Mouse (Mus musculus) stomach, postnatal 0 days (tissue): ENCODE results near the gene Dpm2. TPM values are rescaled to one million over a fixed set of nuclear protein-coding genes. Genes with fewer than 3 reads are reported as not detected.

Source experiments
- ATAC-seq: fragments of 200-750 bp; cut with Nextera tagmentation; 2 replicates; pipeline ENCODE4 v1.8.0; 2017; ENCODE audit not compliant: low FRiP score, low TSS enrichment
- DNase-seq: peaks from one replicate; pipeline ENCODE4 v3.0.0-alpha.2; 2016; ENCODE audit warnings: low spot score
- H3K27ac ChIP-seq: fragments of 300-500 bp; sonication (generic); replicated peaks from 2 replicates; pipeline ENCODE4 v1.5.1; 2014; ENCODE audit warnings: mild to moderate bottlenecking, control low read depth
- H3K27me3 ChIP-seq: fragments of 300-500 bp; sonication (generic); 2 replicates; pipeline ENCODE4 v1.6.1; 2014; ENCODE audit warnings: low read length; ENCODE audit not compliant: control insufficient read depth, insufficient read depth
- H3K36me3 ChIP-seq: fragments of 300-500 bp; sonication (generic); 2 replicates; pipeline ENCODE4 v1.6.1; 2014; ENCODE audit warnings: low read length, mixed read lengths; ENCODE audit not compliant: control insufficient read depth, insufficient read depth
- H3K4me1 ChIP-seq: fragments of 300-500 bp; sonication (generic); replicated peaks from 2 replicates; pipeline ENCODE4 v1.6.1; 2014; ENCODE audit warnings: antibody characterized with exemption; ENCODE audit not compliant: control insufficient read depth, insufficient read depth
- H3K4me2 ChIP-seq: fragments of 300-500 bp; sonication (generic); replicated peaks from 2 replicates; pipeline ENCODE4 v1.6.1; 2014; ENCODE audit warnings: low read depth, mild to moderate bottlenecking, control low read depth, moderate library complexity
- H3K4me3 ChIP-seq: fragments of 300-500 bp; sonication (generic); 2 replicates; pipeline ENCODE4 v1.5.1; 2014; ENCODE audit warnings: low read depth, low read length, control low read depth
- H3K9ac ChIP-seq: fragments of 300-500 bp; sonication (generic); 2 replicates; pipeline ENCODE4 v1.6.1; 2014; ENCODE audit warnings: mild to moderate bottlenecking, low read length, control low read depth, mixed read lengths
- H3K9me3 ChIP-seq: fragments of 300-500 bp; sonication (generic); 2 replicates; pipeline ENCODE4 v1.6.1; 2016; ENCODE audit warnings: low read length; ENCODE audit not compliant: control insufficient read depth
- CTCF ChIP-seq: IDR thresholded peaks from 2 replicates; pipeline ENCODE4 v1.5.1; 2016; ENCODE audit warnings: antibody characterized with exemption, low read depth, mild to moderate bottlenecking, moderate library complexity
- EP300 ChIP-seq: optimal IDR thresholded peaks from 2 replicates; pipeline ENCODE3; 2016; ENCODE audit warnings: antibody characterized with exemption
- WGBS: fragments of 180-500 bp; shearing (Covaris S2); extraction: QIAGEN DNeasy Blood & Tissue Kit; methylation state at CpG from one replicate; pipeline ENCODE4 v1.1.7; 2014; 5-methylcytosine and 5-hydroxymethylcytosine counted together
- polyA plus RNA-seq: library from polyadenylated mRNA; unstranded; fragments of >200 nt; fragmentation: Nextera tagmentation; extraction: Ambion mirVana; gene quantifications from 2 replicates; pipeline ENCODE4 v1.2.1, GENCODE M21; 2015

The Dpm2 gene
- polyA plus RNA-seq, 1 experiment from 2014 or later = 87.5 TPM

DNA sequence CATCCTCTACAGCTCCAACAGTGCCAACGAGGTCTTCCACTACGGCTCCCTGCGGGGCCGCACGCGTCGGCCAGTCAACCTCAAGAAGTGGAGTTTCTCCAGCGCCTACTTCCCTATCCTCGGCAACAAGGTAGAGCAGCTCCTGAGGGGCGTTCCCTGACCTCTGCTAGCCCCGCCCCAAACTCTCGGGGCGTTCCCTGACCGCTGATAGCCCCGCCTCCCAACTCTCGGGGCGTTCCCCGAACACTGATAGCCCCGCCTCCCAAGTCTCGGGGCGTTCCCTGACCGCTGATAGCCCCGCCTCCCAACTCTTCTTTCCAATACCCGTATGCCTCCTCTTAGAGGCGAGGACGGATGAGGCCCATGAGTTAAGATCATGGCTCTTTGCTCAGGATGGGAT is 41.6 kb downstream of the Dpm2 start:
- Histone ChIP-seq H3K4me1 (peaks cover 6% of the 10 kb centered on the region; the same call in 1 of the 2 replicates), H3K9ac (no peak overlapping the region), H3K36me3 (no peaks in the 10 kb centered on the region), H3K4me3 (no peak overlapping the region), H3K4me2 (no peak overlapping the region), H3K27me3 (no peaks in the 10 kb centered on the region), H3K27ac (no peak overlapping the region), H3K9me3 (no peaks in the 10 kb centered on the region)
- no peak for TF ChIP-seq EP300
- no peak for TF ChIP-seq CTCF
- WGBS = 64% methylated on average over 26 of the region's 26 CpGs
- 0 out of 2 replicates have a peak, but pooled peaks have one; percentile 21 for ATAC-seq
- DNase-seq = peak; percentile 72

DNA sequence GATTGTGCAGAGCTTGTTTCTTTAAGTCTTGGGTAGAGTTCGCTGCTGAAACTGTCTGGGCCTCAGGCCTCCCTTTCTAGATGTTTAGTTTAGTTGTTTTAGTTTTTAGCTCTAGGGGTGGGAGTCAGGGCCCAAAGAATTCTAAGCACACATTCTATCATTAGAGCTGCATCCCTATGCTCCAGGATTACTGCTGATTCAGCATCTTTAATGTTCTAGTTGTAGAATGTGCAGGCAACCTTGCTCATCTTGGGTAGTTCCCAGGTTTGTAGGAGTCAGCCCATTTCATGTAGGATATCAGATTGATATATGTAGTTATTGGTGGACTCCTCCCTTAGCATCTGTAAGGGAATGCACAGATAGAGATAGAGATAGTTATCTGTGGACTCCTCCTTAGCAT is 46.5 kb downstream of the Dpm2 start:
- H3K4me2 ChIP-seq = no peak overlapping the region
- H3K9ac ChIP-seq = no peak overlapping the region
- TF ChIP-seq CTCF (no peak), EP300 (no peak)
- H3K27me3 ChIP-seq = no peaks in the 10 kb centered on the region
- ATAC-seq (no peak), DNase-seq (no peak)
- no peaks in the 10 kb centered on the region for H3K36me3 ChIP-seq
- H3K27ac ChIP-seq = no peak overlapping the region
- 96% methylated on average over 1 of the region's 1 CpGs for WGBS
- no peaks in the 10 kb centered on the region for H3K9me3 ChIP-seq
- peaks cover 13% of the 10 kb centered on the region for H3K4me1 ChIP-seq
- H3K4me3 ChIP-seq = no peak overlapping the region

DNA sequence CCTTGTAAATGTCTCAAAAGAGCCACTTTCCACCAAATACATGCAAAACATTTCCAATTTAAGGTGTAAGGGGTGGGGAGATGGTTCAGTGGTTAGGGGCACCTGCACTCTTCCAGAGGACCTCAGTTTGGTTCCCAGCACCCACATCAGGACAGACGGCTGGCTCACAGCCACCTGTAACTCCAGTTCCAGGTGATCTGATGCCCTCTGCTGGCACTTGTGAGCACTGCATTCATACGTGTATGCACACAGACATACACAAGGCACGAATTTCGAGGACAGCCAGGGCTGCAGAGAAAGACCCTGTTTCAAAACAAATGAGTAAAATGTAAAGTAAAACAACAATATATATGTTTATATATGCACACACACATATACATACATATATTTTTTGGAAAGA is 46.9 kb downstream of the Dpm2 start:
- no peak overlapping the region for H3K9ac ChIP-seq
- no peaks in the 10 kb centered on the region for H3K9me3 ChIP-seq
- 95% methylated on average over 4 of the region's 4 CpGs for WGBS
- TF ChIP-seq CTCF = peak; percentile 57
- TF ChIP-seq EP300 = no peak
- H3K36me3 ChIP-seq = no peaks in the 10 kb centered on the region
- H3K27me3 ChIP-seq = no peaks in the 10 kb centered on the region
- ATAC-seq (no peak), DNase-seq (no peak)
- H3K4me3 ChIP-seq = no peak overlapping the region
- H3K4me2 ChIP-seq = no peak overlapping the region
- H3K27ac ChIP-seq = no peak overlapping the region
- peaks cover 13% of the 10 kb centered on the region for H3K4me1 ChIP-seq

DNA sequence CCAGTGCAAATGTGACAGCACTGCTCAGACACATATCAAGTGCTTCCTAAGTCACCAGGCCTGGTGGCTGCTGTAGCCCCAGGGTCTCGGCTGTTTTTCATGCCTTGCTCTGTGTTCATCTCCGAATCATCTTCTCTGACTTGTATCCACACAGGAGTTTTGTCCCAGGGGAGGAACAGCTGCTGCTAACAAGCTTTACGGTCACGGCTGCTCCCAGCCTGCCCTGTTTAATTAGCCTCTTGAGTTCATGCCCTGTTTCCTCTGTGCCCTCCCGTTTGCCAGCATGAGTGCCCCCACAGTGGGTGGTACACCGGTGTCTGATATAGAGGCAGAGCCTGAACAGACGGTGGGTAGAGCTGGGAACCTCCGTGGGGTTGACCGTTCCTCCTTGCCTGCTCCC is 47.4 kb downstream of the Dpm2 start:
- H3K4me2 ChIP-seq = no peak overlapping the region
- H3K9ac ChIP-seq = no peak overlapping the region
- no peaks in the 10 kb centered on the region for H3K36me3 ChIP-seq
- H3K27ac ChIP-seq = no peak overlapping the region
- TF ChIP-seq CTCF = no peak
- TF ChIP-seq EP300 = no peak
- H3K4me1 ChIP-seq = peaks cover 13% of the 10 kb centered on the region
- DNase-seq (no peak), ATAC-seq (no peak)
- H3K4me3 ChIP-seq = no peak overlapping the region
- 88% methylated on average over 9 of the region's 9 CpGs for WGBS
- no peaks in the 10 kb centered on the region for H3K9me3 ChIP-seq
- no peaks in the 10 kb centered on the region for H3K27me3 ChIP-seq

DNA sequence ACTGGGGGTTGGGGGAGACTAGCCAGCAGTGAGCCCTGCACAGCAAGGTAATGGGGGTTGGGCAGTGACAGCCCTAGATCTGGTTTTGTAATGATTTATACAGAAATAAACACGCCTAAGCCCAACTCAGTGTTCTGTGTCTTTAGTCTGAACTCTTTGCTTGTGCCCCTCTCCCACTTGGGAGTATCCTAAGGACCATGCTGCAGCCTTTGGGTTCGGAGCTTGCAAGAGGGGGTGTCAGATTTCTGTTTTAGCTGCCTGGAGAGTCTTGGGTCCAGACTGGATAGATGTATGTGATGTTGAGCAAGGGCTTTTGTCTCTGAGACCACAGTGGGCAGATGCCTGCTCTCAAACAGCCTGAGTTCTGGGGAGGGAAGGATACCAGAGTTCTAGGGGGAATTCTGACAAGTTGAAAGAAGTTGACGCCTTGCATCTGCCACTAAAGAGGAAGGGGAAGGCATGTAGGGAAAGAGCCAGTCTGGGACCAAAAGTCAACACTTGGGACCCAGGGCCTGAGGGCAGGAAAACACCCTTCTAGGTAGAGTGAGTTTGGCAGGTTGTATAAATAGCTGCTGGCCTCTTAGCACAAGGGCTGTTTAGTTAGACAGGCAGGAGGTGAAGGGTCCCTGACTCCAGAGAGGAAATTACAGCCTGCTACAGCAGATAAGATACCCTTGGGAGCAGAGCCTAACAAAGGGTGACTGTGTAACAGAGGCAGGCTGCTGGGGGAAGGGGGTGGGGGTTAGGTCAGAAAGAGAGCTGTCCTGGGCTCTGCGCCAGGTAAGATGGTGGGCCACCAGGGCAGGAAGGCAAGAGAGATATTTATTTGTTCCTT is 50.2 kb downstream of the Dpm2 start:
- Histone ChIP-seq H3K4me3 (no peak overlapping the region), H3K4me2 (0 out of 2 replicates have a peak overlapping the region, but pooled peaks have one; percentile 14), H3K4me1 (peaks cover 16% of the 10 kb centered on the region), H3K27me3 (no peaks in the 10 kb centered on the region), H3K36me3 (no peaks in the 10 kb centered on the region), H3K9me3 (no peaks in the 10 kb centered on the region), H3K27ac (peak overlapping the region; percentile 75), H3K9ac (peak overlapping the region; percentile 23; the same call in 1 of the 2 replicates)
- ATAC-seq = peak; percentile 33
- DNase-seq = peak; percentile 53
- 23% methylated on average over 4 of the region's 4 CpGs for WGBS
- TF ChIP-seq EP300 (no peak), CTCF (no peak)

DNA sequence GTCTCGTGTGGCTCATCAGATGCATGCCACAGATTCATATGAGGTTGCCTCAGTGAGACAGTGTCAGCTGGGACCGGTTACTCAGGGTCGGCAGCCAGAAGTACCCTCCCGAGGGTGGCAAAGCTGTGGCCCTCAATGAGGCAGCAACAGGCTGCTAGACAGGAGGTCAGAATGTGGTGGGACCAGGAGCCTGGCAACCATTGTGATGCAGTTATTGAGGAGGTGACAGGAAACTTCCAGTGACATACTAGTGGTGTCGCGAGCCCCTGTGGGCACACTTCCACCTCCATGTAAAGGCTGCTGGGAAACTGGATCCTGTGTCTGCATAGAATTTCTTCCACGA is 50.8 kb downstream of the Dpm2 start, which contains the start of gene Ak1:
Gene Ak1, plus strand, starts transcription at position 242 of the 343 bp plus-strand sequence.
- no peaks in the 10 kb centered on the region for H3K9me3 ChIP-seq
- DNase-seq = no peak
- peaks cover 17% of the 10 kb centered on the region for H3K4me1 ChIP-seq
- 0 out of 2 replicates have a peak within 1 kb of the TSS, but pooled peaks have one; percentile 14 for H3K4me2 ChIP-seq
- H3K36me3 ChIP-seq = no peaks in the 10 kb centered on the region
- no peak for ATAC-seq
- H3K27me3 ChIP-seq = no peaks in the 10 kb centered on the region
- 25% methylated on average over 7 of the region's 7 CpGs for WGBS
- no peak within 1 kb of the TSS; the same call in 1 of the 2 replicates for H3K9ac ChIP-seq
- TF ChIP-seq EP300 = no peak
- TF ChIP-seq CTCF = no peak
- no peak within 1 kb of the TSS for H3K4me3 ChIP-seq
- H3K27ac ChIP-seq = peak within 1 kb of the TSS; percentile 75

Other genes starting within 250 kb of the Dpm2 start
- 14.0 and 16.1 TPM in 2 replicates for gene Ciz1, start 218.5 kb upstream of the Dpm2 start, polyA plus RNA-seq
- gene Dnm1, start 217.5 kb upstream of the Dpm2 start, polyA plus RNA-seq = 5.6 and 6.2 TPM in 2 replicates
- gene 1110008P14Rik, start 188.9 kb upstream of the Dpm2 start, polyA plus RNA-seq = 85.0 and 90.1 TPM in 2 replicates
- gene Lcn2, start 182.6 kb upstream of the Dpm2 start, polyA plus RNA-seq = 1.8 TPM in 2 replicates
- 31.6 and 33.0 TPM in 2 replicates for gene Ptges2, start 175.0 kb upstream of the Dpm2 start, polyA plus RNA-seq
- gene Naif1, start 120.4 kb upstream of the Dpm2 start, polyA plus RNA-seq = 2.5 and 2.6 TPM in 2 replicates
- gene Slc25a25, start 119.4 kb upstream of the Dpm2 start, polyA plus RNA-seq = 11.1 and 11.5 TPM in 2 replicates
- 16.6 and 20.2 TPM in 2 replicates for gene Fam102a, start 35.5 kb upstream of the Dpm2 start, polyA plus RNA-seq
- 0.08 and 0.18 TPM in 2 replicates for gene Pip5kl1, start 3.9 kb downstream of the Dpm2 start, polyA plus RNA-seq
- gene 9430097D07Rik, start 4.8 kb downstream of the Dpm2 start, polyA plus RNA-seq = not detected in 2 replicates
- gene St6galnac4, start 16.2 kb downstream of the Dpm2 start, polyA plus RNA-seq = 7.4 and 7.7 TPM in 2 replicates
- gene St6galnac6, start 28.9 kb downstream of the Dpm2 start, polyA plus RNA-seq = 9.1 and 11.3 TPM in 2 replicates
- 21.8 and 26.1 TPM in 2 replicates for gene Ak1, start 50.9 kb downstream of the Dpm2 start, polyA plus RNA-seq
- 23.0 and 23.3 TPM in 2 replicates for gene Eng, start 75.7 kb downstream of the Dpm2 start, polyA plus RNA-seq
- 15.1 and 17.3 TPM in 2 replicates for gene Fpgs, start 133.3 kb downstream of the Dpm2 start, polyA plus RNA-seq
- gene Cdk9, start 142.2 kb downstream of the Dpm2 start, polyA plus RNA-seq = 55.8 and 57.8 TPM in 2 replicates
- 7.7 and 8.4 TPM in 2 replicates for gene Sh2d3c, start 150.2 kb downstream of the Dpm2 start, polyA plus RNA-seq
- gene 6330409D20Rik, start 170.2 kb downstream of the Dpm2 start, polyA plus RNA-seq = not detected in 2 replicates
- gene Tor2a, start 186.4 kb downstream of the Dpm2 start, polyA plus RNA-seq = 45.9 and 50.3 TPM in 2 replicates
- gene Ttc16, start 204.8 kb downstream of the Dpm2 start, polyA plus RNA-seq = 0.05 and 0.06 TPM in 2 replicates
- 7.6 and 10.1 TPM in 2 replicates for gene Ptrh1, start 204.9 kb downstream of the Dpm2 start, polyA plus RNA-seq
- 0.63 and 1.1 TPM in 2 replicates for gene Cfap157, start 213.6 kb downstream of the Dpm2 start, polyA plus RNA-seq